Mouse (Mus musculus): Measurements from ENCODE around the gene Sypl2. TPM values are rescaled to one million over a fixed set of nuclear protein-coding genes. Genes with fewer than 3 reads are reported as not detected.
A peak's percentile ranks its signal among the peaks of the same experiment; 100 is the strongest.
"Not testable (repeated sequence)": the region's sequence is repeated elsewhere in the genome, so short reads cannot be mapped to it uniquely, and the experiment has no call there.

Gene Sypl2
- 2.0 and 2.2 TPM in 2 replicates for polyA plus RNA-seq (2015; fragmentation: Nextera tagmentation; extraction: Ambion mirVana)

GRCm38 (mm10) chr3:108226558-108227350, at the start of gene Sypl2:
Gene Sypl2 (minus strand): TSS chr3:108226648.
- ATAC-seq (replicated peaks; ENCODE audit: insufficient number of reproducible peaks, insufficient read depth, low FRiP score, low read depth), result peak; percentile 47; the same call in 1 of the 2 replicates
- Histone ChIP-seq H3K27me3 (peaks cover 54% of the 10 kb centered on the region), H3K9me3 (replicated peaks) (no peaks in the 10 kb centered on the region), H3K27ac (no peak within 1 kb of the TSS), H3K9ac (peak within 1 kb of the TSS; percentile 57), H3K4me2 (peak within 1 kb of the TSS; percentile 90), H3K4me3 (peak within 1 kb of the TSS; percentile 54), H3K4me1 (replicated peaks) (peaks cover 12% of the 10 kb centered on the region), H3K36me3 (no peaks in the 10 kb centered on the region)
- 6% methylated on average over 44 of the region's 44 CpGs for WGBS

- Histone ChIP-seq H3K4me2 (no peak overlapping the region), H3K9ac (no peak overlapping the region), H3K27ac (no peak overlapping the region), H3K9me3 (replicated peaks) (no peaks in the 10 kb centered on the region), H3K27me3 (no peaks in the 10 kb centered on the region), H3K4me3 (no peak overlapping the region), H3K36me3 (peaks cover 17% of the 10 kb centered on the region), H3K4me1 (replicated peaks) (peaks cover 18% of the 10 kb centered on the region)
- 67% methylated on average over 3 of the region's 3 CpGs for WGBS
- ATAC-seq (replicated peaks; ENCODE audit: insufficient number of reproducible peaks, insufficient read depth, low FRiP score, low read depth), result no peak
Measured at GRCm38 (mm10) chr3:108259319-108259718, 32.9 kb upstream of the Sypl2 start.

- H3K27ac ChIP-seq, result 0 out of 2 replicates have a peak overlapping the region, but pooled peaks have one; percentile 55
- WGBS, result 56% methylated on average over 3 of the region's 3 CpGs
- no peaks in the 10 kb centered on the region for H3K27me3 ChIP-seq
- H3K9me3 ChIP-seq (replicated peaks), result no peaks in the 10 kb centered on the region
- peaks cover 18% of the 10 kb centered on the region for H3K4me1 ChIP-seq (replicated peaks)
- ATAC-seq (replicated peaks; ENCODE audit: insufficient number of reproducible peaks, insufficient read depth, low FRiP score, low read depth), result no peak
- H3K4me2 ChIP-seq, result peak overlapping the region; percentile 80
- H3K4me3 ChIP-seq, result peak overlapping the region; percentile 97
- H3K9ac ChIP-seq, result peak overlapping the region; percentile 95
- peaks cover 10% of the 10 kb centered on the region for H3K36me3 ChIP-seq
Measured at GRCm38 (mm10) chr3:108257831-108258500, 31.5 kb upstream of the Sypl2 start.

- H3K4me3 ChIP-seq, result peak within 1 kb of the TSS; percentile 97
- peak within 1 kb of the TSS; percentile 65 for H3K27ac ChIP-seq
- ATAC-seq (replicated peaks; ENCODE audit: insufficient number of reproducible peaks, insufficient read depth, low FRiP score, low read depth), result peak; percentile 97
- H3K4me1 ChIP-seq (replicated peaks), result peaks cover 18% of the 10 kb centered on the region
- peak within 1 kb of the TSS; percentile 80 for H3K4me2 ChIP-seq
- H3K36me3 ChIP-seq, result peaks cover 3% of the 10 kb centered on the region
- WGBS, result under 1% methylated on average over 79 of the region's 79 CpGs
- H3K9me3 ChIP-seq (replicated peaks), result no peaks in the 10 kb centered on the region
- no peaks in the 10 kb centered on the region for H3K27me3 ChIP-seq
- peak within 1 kb of the TSS; percentile 95 for H3K9ac ChIP-seq
Measured at GRCm38 (mm10) chr3:108256719-108257637, 30.5 kb upstream of the Sypl2 start, which contains the start of gene Psma5. Gene Psma5 (plus strand): TSS chr3:108256926.

DNA sequence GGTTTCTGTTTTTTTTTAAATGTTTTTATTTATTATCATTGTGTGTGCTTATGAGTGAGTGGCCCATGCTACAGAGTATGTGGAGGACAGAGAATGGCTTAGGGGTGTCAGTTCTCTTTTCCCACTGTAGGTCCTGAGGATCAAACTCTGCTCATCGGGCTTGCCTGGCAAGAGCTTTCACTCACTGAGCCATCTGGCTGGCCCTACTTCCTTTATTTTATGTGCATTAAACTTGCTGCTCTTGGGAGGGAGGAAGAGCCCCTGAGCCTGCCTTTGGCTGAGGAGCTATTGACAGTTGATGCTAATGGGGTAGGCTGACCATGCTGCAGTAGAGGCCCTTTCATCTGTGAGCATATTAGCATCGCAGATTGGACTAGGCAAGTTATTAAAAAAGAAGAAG, 20.4 kb upstream of the Sypl2 start:
- WGBS, result 78% methylated on average over 2 of the region's 2 CpGs
- H3K27ac ChIP-seq, result no peak overlapping the region
- no peaks in the 10 kb centered on the region for H3K27me3 ChIP-seq
- H3K9me3 ChIP-seq (replicated peaks), result no peaks in the 10 kb centered on the region
- no peak overlapping the region for H3K4me2 ChIP-seq
- ATAC-seq (replicated peaks; ENCODE audit: insufficient number of reproducible peaks, insufficient read depth, low FRiP score, low read depth), result no peak
- H3K4me1 ChIP-seq (replicated peaks), result no peaks in the 10 kb centered on the region
- H3K9ac ChIP-seq, result no peak overlapping the region
- H3K36me3 ChIP-seq, result no peaks in the 10 kb centered on the region
- H3K4me3 ChIP-seq, result no peak overlapping the region

- Histone ChIP-seq H3K27ac (no peak overlapping the region), H3K9me3 (replicated peaks) (no peaks in the 10 kb centered on the region), H3K36me3 (no peaks in the 10 kb centered on the region), H3K4me3 (no peak overlapping the region), H3K4me1 (replicated peaks) (no peaks in the 10 kb centered on the region), H3K4me2 (no peak overlapping the region), H3K9ac (no peak overlapping the region), H3K27me3 (no peaks in the 10 kb centered on the region)
- ATAC-seq (replicated peaks; ENCODE audit: insufficient number of reproducible peaks, insufficient read depth, low FRiP score, low read depth), result no peak
- WGBS, result 84% methylated on average over 3 of the region's 3 CpGs
Measured at GRCm38 (mm10) chr3:108241243-108241839, 14.9 kb upstream of the Sypl2 start.

GRCm38 (mm10) chr3:108237474-108238102, 11.1 kb upstream of the Sypl2 start:
- H3K4me1 ChIP-seq (replicated peaks); H3K4me2 ChIP-seq; H3K9me3 ChIP-seq (replicated peaks); H3K27me3 ChIP-seq; H3K9ac ChIP-seq; H3K27ac ChIP-seq; ATAC-seq (replicated peaks; ENCODE audit: insufficient number of reproducible peaks, insufficient read depth, low FRiP score, low read depth); H3K36me3 ChIP-seq; H3K4me3 ChIP-seq: not testable (repeated sequence)
- 83% methylated on average over 4 of the region's 4 CpGs for WGBS

DNA sequence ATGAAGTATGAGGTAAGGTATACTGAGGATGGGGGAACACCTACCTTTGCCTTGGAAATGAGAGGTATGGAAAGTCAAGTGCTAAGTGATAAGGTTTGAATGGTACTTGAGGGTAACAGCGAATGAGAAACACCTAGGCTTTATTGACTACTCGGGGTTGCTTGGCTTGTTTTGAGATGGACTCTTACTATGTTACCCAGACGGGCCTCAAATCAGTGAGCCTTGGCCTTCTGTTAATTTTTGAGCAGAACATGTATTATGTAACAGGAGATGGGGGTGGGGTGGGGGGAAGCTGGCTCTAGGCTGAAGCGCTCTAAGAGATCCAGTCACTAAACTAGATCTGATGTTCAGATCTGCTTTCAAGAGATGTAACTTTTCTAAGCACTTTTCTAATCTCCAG, 5.2 kb upstream of the Sypl2 start:
- H3K4me2 ChIP-seq, result no peak overlapping the region
- WGBS, result 74% methylated on average over 4 of the region's 4 CpGs
- no peak overlapping the region for H3K9ac ChIP-seq
- H3K4me3 ChIP-seq, result no peak overlapping the region
- H3K36me3 ChIP-seq, result no peaks in the 10 kb centered on the region
- no peak overlapping the region for H3K27ac ChIP-seq
- H3K9me3 ChIP-seq (replicated peaks), result no peaks in the 10 kb centered on the region
- peaks cover 16% of the 10 kb centered on the region for H3K27me3 ChIP-seq
- no peak for ATAC-seq (replicated peaks; ENCODE audit: insufficient number of reproducible peaks, insufficient read depth, low FRiP score, low read depth)
- peaks cover 9% of the 10 kb centered on the region for H3K4me1 ChIP-seq (replicated peaks)

- Histone ChIP-seq H3K27ac (no peak overlapping the region), H3K36me3 (no peaks in the 10 kb centered on the region), H3K9me3 (replicated peaks) (no peaks in the 10 kb centered on the region), H3K4me2 (peak overlapping the region; percentile 90), H3K27me3 (peaks cover 49% of the 10 kb centered on the region), H3K4me3 (no peak overlapping the region), H3K9ac (no peak overlapping the region), H3K4me1 (replicated peaks) (peaks cover 19% of the 10 kb centered on the region)
- ATAC-seq (replicated peaks; ENCODE audit: insufficient number of reproducible peaks, insufficient read depth, low FRiP score, low read depth), result no peak
- 74% methylated on average over 2 of the region's 2 CpGs for WGBS
Measured at GRCm38 (mm10) chr3:108227521-108227920, 1.1 kb upstream of the Sypl2 start.

GRCm38 (mm10) chr3:108225711-108226557, 514 bp downstream of the Sypl2 start:
- 2% methylated on average over 66 of the region's 67 CpGs for WGBS
- peaks cover 12% of the 10 kb centered on the region for H3K4me1 ChIP-seq (replicated peaks)
- H3K9me3 ChIP-seq (replicated peaks), result no peaks in the 10 kb centered on the region
- H3K4me3 ChIP-seq, result peak overlapping the region; percentile 54
- H3K27ac ChIP-seq, result no peak overlapping the region
- ATAC-seq (replicated peaks; ENCODE audit: insufficient number of reproducible peaks, insufficient read depth, low FRiP score, low read depth), result 0 out of 2 replicates have a peak, but pooled peaks have one; percentile 27
- H3K36me3 ChIP-seq, result no peaks in the 10 kb centered on the region
- peaks cover 61% of the 10 kb centered on the region for H3K27me3 ChIP-seq
- peak overlapping the region; percentile 90 for H3K4me2 ChIP-seq
- peak overlapping the region; percentile 57 for H3K9ac ChIP-seq

Measured in heart, embryonic 15.5 days (tissue).